Mouse (Mus musculus) heart, postnatal 10 days (tissue): ENCODE measurements around the gene P3h1. TPM values are rescaled to one million over a fixed set of nuclear protein-coding genes. Genes with fewer than 3 reads are reported as not detected.
"Not testable (repeated sequence)": the region's sequence is repeated elsewhere in the genome, so short reads cannot be mapped to it uniquely, and the experiment has no call there.

ENCODE experiments used
- DNase-seq, 2 experiments: peaks; one replicate each; pipeline ENCODE4 v3.0.0; 2021
- intact Hi-C: fragments of 180-260 bp; cut with DNase I; formaldehyde crosslinking; loops from one replicate; pipeline ENCODE4 v1.15.1; 2025
- total RNA-seq, 2 experiments: library from RNA; stranded (reverse); gene quantifications; 2 replicates each; pipeline ENCODE4 v1.2.3; 2021

P3h1 gene
- total RNA-seq, 2 experiments from 2014 or later: 23.5 to 24.7 TPM

DNA sequence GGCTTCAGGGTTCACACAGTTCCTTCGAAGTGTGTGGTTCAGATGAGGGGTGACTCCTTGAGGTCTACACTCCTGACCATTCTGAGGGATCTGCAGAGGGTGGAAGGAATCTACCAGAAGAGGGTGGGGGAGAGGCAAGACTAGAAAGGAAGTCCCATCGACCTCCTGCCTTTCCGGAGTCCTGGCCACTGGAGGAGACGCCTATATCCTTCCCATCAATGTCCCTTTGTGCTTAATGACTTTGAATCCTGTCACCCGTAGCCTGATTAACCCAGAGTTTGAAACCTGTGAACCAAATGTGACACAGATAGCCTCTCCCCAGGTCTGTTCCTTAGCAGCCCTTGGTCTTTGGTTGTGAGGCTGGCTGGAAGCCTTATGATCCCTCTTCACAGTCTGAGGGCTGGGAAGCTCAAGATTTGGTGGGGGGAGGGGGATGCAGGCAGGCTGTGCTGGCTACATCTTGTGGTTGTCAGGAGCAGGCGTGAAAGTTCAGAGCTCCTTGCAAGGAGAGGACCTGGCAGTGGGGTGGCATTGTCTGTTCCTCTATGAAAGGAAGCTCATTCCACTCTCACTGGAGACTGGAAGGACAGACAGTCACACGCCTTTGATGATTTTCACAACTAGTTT, 28.5 kb downstream of the P3h1 start:
- intact Hi-C loops: no loop called here
- DNase-seq: no peak

DNA sequence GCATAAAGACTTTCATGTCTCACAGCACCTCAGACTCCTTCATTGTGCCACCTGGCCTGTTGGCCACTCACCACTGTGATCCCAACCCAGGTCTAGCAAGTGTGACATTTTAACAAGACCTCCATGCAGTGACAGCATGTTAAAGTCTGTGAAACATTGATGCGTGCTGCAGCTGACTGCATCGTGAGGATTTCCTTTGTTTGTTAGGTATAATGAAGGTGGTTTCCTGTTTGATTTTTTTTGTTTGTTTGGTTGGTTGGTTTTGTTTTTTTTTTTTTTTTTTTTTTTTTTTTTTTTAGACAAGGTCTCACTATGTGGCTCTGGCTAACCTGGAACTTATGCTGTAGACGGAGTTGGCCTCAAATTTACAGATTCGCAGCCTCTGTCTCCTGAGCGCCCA, 29.8 kb downstream of the P3h1 start:
- no peak for DNase-seq
- intact Hi-C loops: no loop called here

- no peak for DNase-seq
- intact Hi-C loops: no loop called here
Measured at GRCm38 (mm10) chr4:119263459-119263858, 30.7 kb downstream of the P3h1 start.

GRCm38 (mm10) chr4:119266606-119267005, 33.9 kb downstream of the P3h1 start:
- intact Hi-C loops: no loop called here
- DNase-seq: no peak

DNA sequence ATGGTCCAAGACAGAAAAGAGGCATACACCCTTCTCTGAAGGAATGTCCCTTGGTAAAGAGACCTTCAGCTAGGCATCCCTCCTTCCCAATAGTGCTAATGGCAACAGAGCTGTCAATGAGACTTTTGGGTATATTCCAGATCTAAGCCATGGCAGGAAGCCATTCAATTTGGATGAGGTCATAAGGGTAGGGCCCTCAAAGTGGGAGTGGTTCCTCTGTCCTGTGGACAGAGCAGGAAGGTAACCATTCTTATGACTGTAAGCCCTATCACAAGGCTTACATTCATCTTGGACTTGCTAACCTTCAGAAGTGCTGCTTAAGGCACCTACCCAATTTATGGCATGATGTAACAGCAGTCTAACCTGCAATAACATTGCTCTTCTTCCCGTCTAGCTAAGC, 41.9 kb downstream of the P3h1 start:
- intact Hi-C loops: loop anchor here (1.0 to 2.0 kb wide), 2 partner anchors 18 to 27 kb away; no protein-coding TSS in a partner anchor
- peak; percentile 68 to 75 for DNase-seq

- intact Hi-C loops: loop anchor here (1.0 to 2.0 kb wide), 2 partner anchors 18 to 28 kb away; no protein-coding TSS in a partner anchor
- DNase-seq: peak; percentile 40 to 47
Measured at GRCm38 (mm10) chr4:119275226-119275625, 42.5 kb downstream of the P3h1 start.

GRCm38 (mm10) chr4:119275726-119276125, 43.0 kb downstream of the P3h1 start:
- no peak for DNase-seq
- intact Hi-C loops: loop anchor here (1.0 to 2.0 kb wide), 2 partner anchors 17 to 28 kb away; no protein-coding TSS in a partner anchor

GRCm38 (mm10) chr4:119278784-119279183, 46.1 kb downstream of the P3h1 start:
- DNase-seq, intact Hi-C loops: not testable (repeated sequence)

DNA sequence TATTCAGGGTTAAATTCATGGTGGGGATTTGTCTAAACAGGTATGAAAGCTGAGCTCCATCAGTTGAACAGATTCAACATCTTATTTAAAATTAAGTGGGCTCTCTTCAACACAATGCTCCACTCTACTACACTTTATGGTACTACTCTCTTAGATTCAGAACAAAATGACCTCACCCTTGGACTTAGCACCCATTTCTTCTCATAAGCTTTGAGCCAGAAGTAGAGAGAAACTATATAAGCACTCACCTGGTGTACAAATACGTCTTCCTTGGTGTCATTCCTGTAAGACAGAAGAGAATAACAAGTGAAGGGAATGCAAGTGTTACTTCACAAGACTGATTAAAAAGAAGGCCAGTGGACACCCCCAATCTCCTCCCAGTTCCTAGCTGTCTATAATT, 52.1 kb downstream of the P3h1 start:
- intact Hi-C loops: no loop called here

DNA sequence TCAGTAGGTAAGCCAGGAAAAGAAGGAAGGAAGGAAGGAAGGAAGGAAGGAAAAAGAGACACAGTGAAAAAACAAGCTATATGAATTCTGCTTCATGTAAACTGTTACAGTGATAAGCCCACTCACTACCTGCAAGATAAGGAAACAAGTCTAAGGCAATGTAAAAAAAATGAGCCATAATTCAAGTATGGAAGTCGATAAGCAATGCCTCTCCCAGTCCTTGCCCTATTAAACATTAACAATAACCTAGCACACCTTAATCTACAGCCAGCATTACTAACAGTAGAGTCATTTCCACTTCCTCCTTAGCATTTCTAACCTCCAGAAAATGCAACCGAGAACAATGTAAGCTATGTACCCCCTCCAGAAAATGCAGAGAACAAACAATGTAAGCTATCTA, 52.6 kb downstream of the P3h1 start:
- intact Hi-C loops: no loop called here
- DNase-seq: no peak

More for the DNA sequence above, 52.1 kb downstream of the P3h1 start:
- DNase-seq: no peak

- DNase-seq: no peak
- intact Hi-C loops: loop anchor here (2.0 kb wide), 2 partner anchors 17 to 29 kb away; partner anchors contain the start of gene Ppih
Measured at GRCm38 (mm10) chr4:119291921-119292320, 59.2 kb downstream of the P3h1 start.

- peak; percentile 73 to 75 for DNase-seq
- intact Hi-C loops: loop anchor here (2.0 kb wide), 2 partner anchors 18 to 28 kb away; partner anchors contain the start of gene Ppih
Measured at GRCm38 (mm10) chr4:119292771-119293573, 60.3 kb downstream of the P3h1 start.

DNA sequence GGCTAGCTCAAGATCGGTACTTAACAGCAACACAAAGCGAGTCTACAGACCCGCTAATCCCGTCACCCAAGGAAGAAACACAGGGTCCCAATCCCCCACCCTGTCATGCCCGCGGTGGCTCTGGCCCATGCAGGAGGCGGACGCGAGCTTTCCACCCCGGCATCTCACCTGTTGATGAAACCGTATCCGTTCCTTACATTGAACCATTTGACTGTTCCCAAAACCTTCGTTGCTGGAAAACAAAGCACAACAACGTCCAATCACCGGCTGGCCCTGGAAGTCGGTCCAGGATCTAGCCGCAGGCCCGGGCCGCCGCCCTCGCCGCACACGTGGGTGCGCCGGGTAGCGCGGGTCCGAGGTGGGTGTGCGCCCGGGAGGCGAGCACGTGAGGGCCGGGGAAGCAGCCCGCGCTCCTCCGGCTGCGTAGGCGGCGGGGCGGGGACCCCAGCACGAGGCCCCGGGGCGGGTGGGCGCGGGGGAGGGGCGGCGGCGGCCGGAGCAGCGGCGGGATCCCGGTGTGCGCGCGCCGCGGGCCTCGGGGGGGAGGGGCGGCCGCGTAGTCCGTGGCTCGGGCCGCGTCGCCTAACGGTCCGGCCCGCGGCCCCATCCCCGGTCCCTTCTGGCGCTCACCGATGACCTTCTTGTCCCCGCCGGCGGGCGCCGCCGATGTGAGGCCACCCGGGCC, 61.0 kb downstream of the P3h1 start:
- peak in 1 of 2 experiments; percentile 43 for DNase-seq
- intact Hi-C loops: loop anchor here (2.0 kb wide), 2 partner anchors 19 to 27 kb away; partner anchors contain the start of gene Ppih

DNA sequence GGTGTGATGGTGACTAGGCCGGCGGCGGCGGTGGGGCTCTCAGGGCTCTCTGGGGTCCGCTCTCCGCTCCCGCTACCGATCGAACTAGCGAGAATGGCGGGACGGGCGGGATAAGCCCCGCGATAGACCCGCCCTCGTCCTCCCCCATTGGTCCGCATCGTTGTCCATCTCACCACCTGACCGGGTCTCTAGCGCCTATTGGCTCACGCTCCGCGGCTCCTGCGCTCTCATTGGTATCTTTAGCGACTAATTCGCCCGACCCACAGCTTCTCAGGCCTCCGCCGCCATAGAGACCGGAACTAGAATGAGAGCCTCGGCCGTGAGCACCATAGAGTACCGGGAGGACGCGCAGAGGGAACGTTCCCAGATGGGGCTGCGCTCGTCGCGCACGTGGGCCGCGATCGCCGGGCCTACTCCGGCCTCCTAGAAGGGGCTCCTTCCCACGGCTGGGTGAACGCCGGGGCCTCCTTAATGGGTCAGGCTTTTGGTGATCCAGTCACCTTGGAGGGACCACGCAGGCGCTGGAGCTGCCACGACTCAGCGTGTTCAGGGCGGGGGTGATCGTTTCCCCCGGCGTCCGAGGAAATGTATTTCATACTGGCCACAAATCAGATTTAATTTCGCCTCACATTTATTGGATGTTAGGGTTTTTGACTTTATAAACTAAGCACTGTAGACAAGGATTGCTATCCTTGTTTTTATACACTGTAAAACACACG, 61.9 kb downstream of the P3h1 start, which contains the start of gene Ybx1:
TSS of gene Ybx1 (minus strand) at position 190 of the 719 bp plus-strand sequence.
- peak; percentile 100 for DNase-seq
- intact Hi-C loops: no loop called here

- intact Hi-C loops: no loop called here
Measured at GRCm38 (mm10) chr4:119295134-119295453, 62.4 kb downstream of the P3h1 start.

DNA sequence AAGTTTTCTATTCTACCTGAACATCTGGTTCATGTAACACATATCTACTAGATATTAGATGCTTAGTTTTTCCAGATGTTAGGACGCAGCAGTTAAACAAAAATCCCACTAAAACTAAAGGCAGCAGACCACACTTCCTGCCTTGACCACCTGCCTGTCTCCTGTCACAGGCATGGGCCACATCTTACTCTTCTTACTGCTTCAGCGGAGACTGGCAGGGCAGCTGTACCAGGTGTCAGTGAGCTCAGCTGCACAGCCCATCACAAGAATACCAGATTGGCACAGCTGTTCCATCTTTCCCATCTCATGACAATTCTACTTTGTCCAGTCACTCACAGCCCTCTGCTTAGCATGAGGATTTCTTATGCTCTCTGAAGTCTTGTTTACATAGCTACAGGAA, 64.6 kb downstream of the P3h1 start:
- intact Hi-C loops: no loop called here
- DNase-seq: no peak

More at GRCm38 (mm10) chr4:119295134-119295453, 62.4 kb downstream of the P3h1 start:
- DNase-seq: no peak
